Mouse (Mus musculus) C2C12 (cell line): Measurements from ENCODE around the gene Slc16a10.

Experiments
- CTCF ChIP-seq: IDR thresholded peaks from one replicate; pipeline ENCODE4 v1.5.1; 2011; ENCODE audit not compliant: control insufficient read depth, insufficient read depth, insufficient read length
- USF1 ChIP-seq: IDR thresholded peaks from one replicate; pipeline ENCODE4 v1.6.1; 2011; ENCODE audit warnings: low read depth, mild to moderate bottlenecking, control low read depth, moderate library complexity

DNA sequence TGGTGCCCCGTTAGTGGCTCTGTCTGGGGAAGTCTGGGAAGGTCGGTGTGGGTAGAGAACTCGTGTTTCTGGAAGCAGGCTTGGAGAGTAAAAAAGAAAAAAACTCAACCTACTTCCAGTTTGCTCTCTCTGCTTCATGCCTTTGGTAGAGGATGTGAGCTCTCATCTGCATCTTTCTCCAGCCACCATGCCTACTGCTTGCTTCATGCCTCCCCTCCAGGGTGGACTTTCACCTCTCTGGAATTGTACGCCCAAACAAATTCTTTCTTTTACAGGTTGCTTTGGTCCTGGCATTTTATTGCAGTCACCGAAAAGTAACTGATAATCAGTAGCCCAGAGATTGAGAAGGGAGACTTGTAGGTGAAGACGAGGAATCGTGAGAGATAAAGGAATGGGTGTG is 27.0 kb upstream of the Slc16a10 start:
- TF ChIP-seq CTCF: no peak
- no peak for TF ChIP-seq USF1
